Mouse (Mus musculus): Measurements from ENCODE around the gene Chchd1. TPM values are rescaled to one million over a fixed set of nuclear protein-coding genes. Genes with fewer than 3 reads are reported as not detected.

Chchd1 gene
- polyA plus RNA-seq, 1 experiment from 2014 or later = 213 TPM

- Histone ChIP-seq H3K4me2 (replicated peaks) (no peak overlapping the region), H3K4me1 (no peaks in the 10 kb centered on the region), H3K27ac (no peak overlapping the region), H3K27me3 (no peaks in the 10 kb centered on the region), H3K4me3 (no peak overlapping the region), H3K36me3 (peaks cover 51% of the 10 kb centered on the region), H3K9me3 (replicated peaks) (no peaks in the 10 kb centered on the region), H3K9ac (no peak overlapping the region)
- 83% methylated on average over 3 of the region's 3 CpGs for WGBS
- no peak for ATAC-seq (ENCODE audit: low FRiP score)
Measured at GRCm38 (mm10) chr14:20753792-20754191, 51.0 kb downstream of the Chchd1 start.

Small RNA genes lying within 50 kb of the gene (microRNA-seq; reads per million reads assigned to microRNA genes)
- gene Mir6946 = 1.6 reads per million

Other genes with a start within 250 kb of the Chchd1 start
- gene Anxa7, start 222.9 kb upstream of the Chchd1 start, polyA plus RNA-seq (2016; fragmentation: Nextera tagmentation; extraction: Ambion mirVana) = 19.9 TPM in 2 replicates
- 0.82 and 0.83 TPM in 2 replicates for gene Mss51, start 206.1 kb upstream of the Chchd1 start, polyA plus RNA-seq (2016; fragmentation: Nextera tagmentation; extraction: Ambion mirVana)
- gene Ppp3cb, start 156.4 kb upstream of the Chchd1 start, polyA plus RNA-seq (2016; fragmentation: Nextera tagmentation; extraction: Ambion mirVana) = 69.4 and 74.0 TPM in 2 replicates
- 16.6 and 16.9 TPM in 2 replicates for gene Usp54, start 61.9 kb upstream of the Chchd1 start, polyA plus RNA-seq (2016; fragmentation: Nextera tagmentation; extraction: Ambion mirVana)
- gene Myoz1, start 46.5 kb upstream of the Chchd1 start, polyA plus RNA-seq (2016; fragmentation: Nextera tagmentation; extraction: Ambion mirVana) = 0.19 and 0.30 TPM in 2 replicates
- 0.85 and 5.3 TPM in 2 replicates for gene Synpo2l, start 34.7 kb upstream of the Chchd1 start, polyA plus RNA-seq (2016; fragmentation: Nextera tagmentation; extraction: Ambion mirVana)
- gene Sec24c, start 28.7 kb upstream of the Chchd1 start, polyA plus RNA-seq (2016; fragmentation: Nextera tagmentation; extraction: Ambion mirVana) = 102 and 109 TPM in 2 replicates
- gene Fut11, start 8.0 kb upstream of the Chchd1 start, polyA plus RNA-seq (2016; fragmentation: Nextera tagmentation; extraction: Ambion mirVana) = 32.0 and 33.4 TPM in 2 replicates
- 53.8 and 60.1 TPM in 2 replicates for gene Zswim8, start 4.5 kb downstream of the Chchd1 start, polyA plus RNA-seq (2016; fragmentation: Nextera tagmentation; extraction: Ambion mirVana)
- gene Ndst2, start 31.6 kb downstream of the Chchd1 start, polyA plus RNA-seq (2016; fragmentation: Nextera tagmentation; extraction: Ambion mirVana) = 27.2 and 28.2 TPM in 2 replicates
- gene Camk2g, start 91.1 kb downstream of the Chchd1 start, polyA plus RNA-seq (2016; fragmentation: Nextera tagmentation; extraction: Ambion mirVana) = 72.8 and 75.5 TPM in 2 replicates
- 0.46 and 0.76 TPM in 2 replicates for gene Plau, start 133.7 kb downstream of the Chchd1 start, polyA plus RNA-seq (2016; fragmentation: Nextera tagmentation; extraction: Ambion mirVana)
- gene Vcl, start 226.4 kb downstream of the Chchd1 start, polyA plus RNA-seq (2016; fragmentation: Nextera tagmentation; extraction: Ambion mirVana) = 39.1 and 46.4 TPM in 2 replicates

Data from hindbrain, embryonic 12.5 days (tissue).